ENCODE assay signal across 21 mouse cellular contexts in genomic region chr7:105806125-105806524, GRCm38 (mm10). TPM values are rescaled to one million over a fixed set of nuclear protein-coding genes. Genes with fewer than 3 reads are reported as not detected.
DNase-seq lines count a peak whose midpoint lies in the region; ATAC-seq and TF ChIP-seq lines count a peak whose summit lies in the region.
"Had no signal": no experiment of that assay in that cellular context is flagged by ENCODE, and none has a peak within 500 bp of the region (broad histone marks: within the 10 kb centered on the region; RNA-seq: fewer than 3 reads in every experiment).

No protein-coding gene starts in this region.

- no peak for TF ChIP-seq EP300 in heart, adult 2 months (IDR thresholded peaks at IDR 0.05; ENCODE audit: insufficient read depth, low read depth, low read length)

- peaks cover 12% of the 10 kb centered on the region for H3K4me1 ChIP-seq in heart, adult 2 months (ENCODE audit: control insufficient read depth, insufficient read depth, low read length)
- peaks cover 11% of the 10 kb centered on the region for H3K4me1 ChIP-seq in limb, embryonic 13.5 days
- H3K4me1 ChIP-seq in limb, embryonic 10.5 days: peaks cover 7% of the 10 kb centered on the region
- H3K4me1 ChIP-seq in midbrain, embryonic 11.5 days (ENCODE audit: control insufficient read depth, insufficient read depth, low read length): peaks cover 7% of the 10 kb centered on the region
- peaks cover 12% of the 10 kb centered on the region for H3K4me1 ChIP-seq in midbrain, embryonic 10.5 days

- H3K4me2 ChIP-seq in limb, embryonic 13.5 days (replicated peaks): no peak overlapping the region
- H3K4me2 ChIP-seq in midbrain, embryonic 11.5 days: no peak overlapping the region
- H3K4me2 ChIP-seq: embryonic facial prominence, embryonic 12.5 days; forebrain, embryonic 13.5 days; forebrain, embryonic 15.5 days had no signal

- H3K4me3 ChIP-seq in heart, adult 2 months: no peak overlapping the region
- no peak overlapping the region for H3K4me3 ChIP-seq in limb, embryonic 13.5 days
- H3K4me3 ChIP-seq in limb, embryonic 10.5 days: no peak overlapping the region
- H3K4me3 ChIP-seq in midbrain, embryonic 11.5 days (ENCODE audit: low read depth, low read length): no peak overlapping the region
- H3K4me3 ChIP-seq in midbrain, embryonic 10.5 days: no peak overlapping the region
- H3K4me3 ChIP-seq: embryonic facial prominence, embryonic 10.5 days; embryonic facial prominence, embryonic 12.5 days; forebrain, embryonic 13.5 days; forebrain, embryonic 15.5 days had no signal

- H3K9me3 ChIP-seq in limb, embryonic 13.5 days: no peaks in the 10 kb centered on the region
- no peaks in the 10 kb centered on the region for H3K9me3 ChIP-seq in limb, embryonic 10.5 days (replicated peaks)
- H3K9me3 ChIP-seq in midbrain, embryonic 11.5 days (ENCODE audit: control insufficient read depth, low read length): no peaks in the 10 kb centered on the region
- H3K9me3 ChIP-seq in midbrain, embryonic 10.5 days (replicated peaks): no peaks in the 10 kb centered on the region
- H3K9me3 ChIP-seq: embryonic facial prominence, embryonic 10.5 days; embryonic facial prominence, embryonic 12.5 days; forebrain, embryonic 13.5 days; forebrain, embryonic 15.5 days had no signal

- 79% methylated on average over 5 of the region's 5 CpGs for WGBS in heart, adult 2 months
- 79% methylated on average over 5 of the region's 5 CpGs for WGBS in limb, embryonic 13.5 days
- WGBS in limb, embryonic 10.5 days: 84% methylated on average over 5 of the region's 5 CpGs
- 83% methylated on average over 5 of the region's 5 CpGs for WGBS in midbrain, embryonic 11.5 days
- WGBS in midbrain, embryonic 10.5 days: 78% methylated on average over 5 of the region's 5 CpGs

- H3K9ac ChIP-seq in heart, adult 2 months (ENCODE audit: low read depth, low read length): no peak overlapping the region
- no peak overlapping the region for H3K9ac ChIP-seq in limb, embryonic 13.5 days
- H3K9ac ChIP-seq in midbrain, embryonic 11.5 days (ENCODE audit: low read length): no peak overlapping the region
- H3K9ac ChIP-seq: embryonic facial prominence, embryonic 12.5 days; forebrain, embryonic 13.5 days; forebrain, embryonic 15.5 days had no signal

- TF ChIP-seq CTCF in heart, adult 2 months (IDR thresholded peaks at IDR 0.05): no peak

- 0 out of 2 replicates have a peak, but pooled peaks have one; percentile 11 for TF ChIP-seq POLR2A in heart, adult 2 months (IDR thresholded peaks at IDR 0.05; ENCODE audit: insufficient read depth, low read depth, low read length)

- peaks cover 2% of the 10 kb centered on the region; the same call in 1 of the 2 replicates for H3K79me2 ChIP-seq in heart, adult 2 months (replicated peaks; ENCODE audit: control insufficient read depth, insufficient read depth, low read length)

- H3K27ac ChIP-seq in heart, adult 2 months: no peak overlapping the region
- peak overlapping the region; percentile 34; the same call in 1 of the 2 replicates for H3K27ac ChIP-seq in limb, embryonic 13.5 days
- no peak overlapping the region for H3K27ac ChIP-seq in limb, embryonic 10.5 days
- H3K27ac ChIP-seq in midbrain, embryonic 11.5 days (ENCODE audit: low read depth, low read length): no peak overlapping the region
- H3K27ac ChIP-seq in midbrain, embryonic 10.5 days (replicated peaks): no peak overlapping the region
- H3K27ac ChIP-seq: embryonic facial prominence, embryonic 10.5 days; embryonic facial prominence, embryonic 12.5 days; forebrain, embryonic 13.5 days; forebrain, embryonic 15.5 days had no signal

- intact Hi-C loops in heart, adult 2 months (cut with DNase I): no loop called here

- no peaks in the 10 kb centered on the region for H3K27me3 ChIP-seq in heart, adult 2 months (ENCODE audit: control insufficient read depth, insufficient read depth, low read length)
- no peaks in the 10 kb centered on the region for H3K27me3 ChIP-seq in limb, embryonic 13.5 days
- no peaks in the 10 kb centered on the region for H3K27me3 ChIP-seq in limb, embryonic 10.5 days (ENCODE audit: low read depth, poor library complexity, severe bottlenecking)
- H3K27me3 ChIP-seq in midbrain, embryonic 11.5 days (ENCODE audit: control insufficient read depth, insufficient read depth, low read length): no peaks in the 10 kb centered on the region
- no peaks in the 10 kb centered on the region for H3K27me3 ChIP-seq in midbrain, embryonic 10.5 days (ENCODE audit: low read depth, poor library complexity, severe bottlenecking)
- H3K27me3 ChIP-seq: embryonic facial prominence, embryonic 12.5 days; forebrain, embryonic 13.5 days; forebrain, embryonic 15.5 days had no signal

- H3K36me3 ChIP-seq in heart, adult 2 months (ENCODE audit: control insufficient read depth, insufficient read depth, low read length): peaks cover 26% of the 10 kb centered on the region
- peaks cover 29% of the 10 kb centered on the region for H3K36me3 ChIP-seq in limb, embryonic 13.5 days
- peaks cover 30% of the 10 kb centered on the region for H3K36me3 ChIP-seq in limb, embryonic 10.5 days
- peaks cover 8% of the 10 kb centered on the region; the same call in 1 of the 2 replicates for H3K36me3 ChIP-seq in midbrain, embryonic 11.5 days (ENCODE audit: control insufficient read depth, insufficient read depth, low read length)
- peaks cover 28% of the 10 kb centered on the region for H3K36me3 ChIP-seq in midbrain, embryonic 10.5 days

- DNase-seq in heart, adult 2 months: no peak
- DNase-seq in heart, adult 18-20 months: no peak
- DNase-seq in limb, embryonic 10.5 days (ENCODE audit: low spot score): no peak
- DNase-seq in midbrain, embryonic 11.5 days (ENCODE audit: low spot score, missing footprints): peak; percentile 76
- no peak for DNase-seq in midbrain, embryonic 10.5 days (ENCODE audit: low spot score)
- DNase-seq in kidney, postnatal 10 days: no peak
- DNase-seq: adrenal gland, adult 8-10 months; adrenal gland, postnatal 14 days; adrenal gland, postnatal 36 days; cerebellum, adult 11-12 months; cerebellum, adult 2 months; cerebellum, adult 9-10 months; cerebellum, postnatal 10 days; cerebellum, postnatal 25 days had no signal

- ATAC-seq in limb, embryonic 13.5 days (ENCODE audit: low FRiP score, low read depth): no peak
- ATAC-seq in midbrain, embryonic 11.5 days (ENCODE audit: low FRiP score): no peak
- ATAC-seq: activated CD4-positive, CD25-positive, alpha-beta regulatory T cell, adult 4 months; forebrain, embryonic 13.5 days; forebrain, embryonic 15.5 days; Patski had no signal

RNA-seq across cellular contexts. Expression of gene Mrpl17, which starts 4.8 kb away (rescaled TPM):
- 100 to 1,000 TPM in 1 of 2 experiments, 10 to 100 TPM in 1; 93.1 to 133 TPM for total RNA-seq in heart, adult 2 months (2021)
- polyA plus RNA-seq in heart, adult 2 months (2012; rRNA removed): 139 and 144 TPM in 2 replicates
- 100 to 1,000 TPM; 121 to 126 TPM for total RNA-seq in heart, adult 18-20 months (2021)
- polyA plus RNA-seq in limb, embryonic 13.5 days (2015; fragmentation: Nextera tagmentation; extraction: Ambion mirVana): 341 and 356 TPM in 2 replicates
- 332 and 378 TPM in 2 replicates for polyA plus RNA-seq in limb, embryonic 10.5 days (2016; fragmentation: Nextera tagmentation; extraction: Ambion mirVana)
- 245 and 258 TPM in 2 replicates for polyA plus RNA-seq in midbrain, embryonic 11.5 days (2014; fragmentation: Nextera tagmentation; extraction: Ambion mirVana)
- 293 and 320 TPM in 2 replicates for polyA plus RNA-seq in midbrain, embryonic 10.5 days (2016; fragmentation: Nextera tagmentation; extraction: Ambion mirVana)

RNA-seq across cellular contexts. Expression of gene Dchs1, which starts 18.7 kb away (rescaled TPM):
- 1 to 10 TPM; 7.2 to 8.5 TPM for total RNA-seq in heart, adult 2 months (2021)
- polyA plus RNA-seq in heart, adult 2 months (2012; rRNA removed): 8.0 and 11.0 TPM in 2 replicates
- 1 to 10 TPM; 6.0 to 7.3 TPM for total RNA-seq in heart, adult 18-20 months (2021)
- polyA plus RNA-seq in limb, embryonic 13.5 days (2015; fragmentation: Nextera tagmentation; extraction: Ambion mirVana): 20.5 and 22.2 TPM in 2 replicates
- polyA plus RNA-seq in limb, embryonic 10.5 days (2016; fragmentation: Nextera tagmentation; extraction: Ambion mirVana): 17.3 and 21.2 TPM in 2 replicates
- polyA plus RNA-seq in midbrain, embryonic 11.5 days (2014; fragmentation: Nextera tagmentation; extraction: Ambion mirVana): 10.7 and 12.7 TPM in 2 replicates
- polyA plus RNA-seq in midbrain, embryonic 10.5 days (2016; fragmentation: Nextera tagmentation; extraction: Ambion mirVana): 6.7 and 10.1 TPM in 2 replicates
- polyA plus RNA-seq: activated CD4-positive, CD25-positive, alpha-beta regulatory T cell, adult 4 months; Patski had no signal

RNA-seq across cellular contexts. Expression of gene Tpp1, which starts 54.1 kb away (rescaled TPM):
- total RNA-seq in heart, adult 2 months (2021): 10 to 100 TPM; 42.1 to 50.3 TPM
- 66.1 and 90.0 TPM in 2 replicates for polyA plus RNA-seq in heart, adult 2 months (2012; rRNA removed)
- total RNA-seq in heart, adult 18-20 months (2021): 10 to 100 TPM; 39.1 to 52.2 TPM
- polyA plus RNA-seq in limb, embryonic 13.5 days (2015; fragmentation: Nextera tagmentation; extraction: Ambion mirVana): 42.5 and 50.8 TPM in 2 replicates
- polyA plus RNA-seq in limb, embryonic 10.5 days (2016; fragmentation: Nextera tagmentation; extraction: Ambion mirVana): 39.8 and 40.5 TPM in 2 replicates
- polyA plus RNA-seq in midbrain, embryonic 11.5 days (2014; fragmentation: Nextera tagmentation; extraction: Ambion mirVana): 54.1 and 57.9 TPM in 2 replicates
- polyA plus RNA-seq in midbrain, embryonic 10.5 days (2016; fragmentation: Nextera tagmentation; extraction: Ambion mirVana): 66.1 and 66.9 TPM in 2 replicates
